Mouse (Mus musculus) liver, postnatal 0 days (tissue): ENCODE results near the gene Olfr1123. TPM values are rescaled to one million over a fixed set of nuclear protein-coding genes. Genes with fewer than 3 reads are reported as not detected.
"Not testable (repeated sequence)": the region's sequence is repeated elsewhere in the genome, so short reads cannot be mapped to it uniquely, and the experiment has no call there.

Experiments
- ATAC-seq: fragments of 200-750 bp; cut with Nextera tagmentation; 2 replicates; pipeline ENCODE4 v1.8.0; 2017; ENCODE audit warnings: mild to moderate bottlenecking, moderate library complexity
- DNase-seq: peaks from one replicate; pipeline ENCODE4 v3.0.0-alpha.2; 2016
- H3K27ac ChIP-seq: fragments of 300-500 bp; sonication (generic); 2 replicates; pipeline ENCODE4 v1.5.1; 2014; ENCODE audit warnings: antibody characterized with exemption, moderate library complexity, mild to moderate bottlenecking, low read depth
- H3K27me3 ChIP-seq: fragments of 300-500 bp; sonication (generic); 2 replicates; pipeline ENCODE4 v1.6.1; 2014; ENCODE audit warnings: low read length, control low read depth, mixed read lengths; ENCODE audit not compliant: insufficient read depth
- H3K36me3 ChIP-seq: fragments of 300-500 bp; sonication (generic); replicated peaks from 2 replicates; pipeline ENCODE4 v1.6.1; 2014; ENCODE audit warnings: mild to moderate bottlenecking, control low read depth, low read length, moderate library complexity, mixed read lengths; ENCODE audit not compliant: insufficient read depth
- H3K4me1 ChIP-seq: fragments of 300-500 bp; sonication (generic); 2 replicates; pipeline ENCODE4 v1.6.1; 2014; ENCODE audit warnings: antibody characterized with exemption, mild to moderate bottlenecking, control low read depth; ENCODE audit not compliant: insufficient read depth
- H3K4me2 ChIP-seq: fragments of 300-500 bp; sonication (generic); 2 replicates; pipeline ENCODE4 v1.6.1; 2014; ENCODE audit warnings: low read depth, mild to moderate bottlenecking, low read length, moderate library complexity, mixed read lengths
- H3K4me3 ChIP-seq: fragments of 300-500 bp; sonication (generic); 2 replicates; pipeline ENCODE4 v1.5.1; 2014; ENCODE audit warnings: low read depth, low read length
- H3K9ac ChIP-seq: fragments of 300-500 bp; sonication (generic); replicated peaks from 2 replicates; pipeline ENCODE4 v1.6.1; 2014; ENCODE audit warnings: mild to moderate bottlenecking, moderate library complexity
- H3K9me3 ChIP-seq: fragments of 300-500 bp; sonication (generic); 2 replicates; pipeline ENCODE4 v1.6.1; 2016; ENCODE audit warnings: mild to moderate bottlenecking, control low read depth, low read length, mixed read lengths
- CTCF ChIP-seq: sonication (generic); IDR thresholded peaks from 2 replicates; pipeline ENCODE4 v1.5.1; 2016; ENCODE audit warnings: antibody characterized with exemption, low read depth
- EP300 ChIP-seq: IDR thresholded peaks from 2 replicates; pipeline ENCODE4 v1.6.1; 2016; ENCODE audit warnings: antibody characterized with exemption, low read depth, mild to moderate bottlenecking
- WGBS: fragments of 180-500 bp; shearing (Covaris S2); extraction: QIAGEN DNeasy Blood & Tissue Kit; methylation state at CpG from one replicate; pipeline ENCODE4 v1.1.7; 2014; ENCODE audit not compliant: insufficient replicate concordance; 5-methylcytosine and 5-hydroxymethylcytosine counted together
- polyA plus RNA-seq: library from polyadenylated mRNA; unstranded; fragments of >200 nt; fragmentation: Nextera tagmentation; extraction: Ambion mirVana; gene quantifications from 2 replicates; pipeline ENCODE4 v1.2.1, GENCODE M21; 2015

The Olfr1123 gene
- polyA plus RNA-seq: not detected in 2 replicates

DNA sequence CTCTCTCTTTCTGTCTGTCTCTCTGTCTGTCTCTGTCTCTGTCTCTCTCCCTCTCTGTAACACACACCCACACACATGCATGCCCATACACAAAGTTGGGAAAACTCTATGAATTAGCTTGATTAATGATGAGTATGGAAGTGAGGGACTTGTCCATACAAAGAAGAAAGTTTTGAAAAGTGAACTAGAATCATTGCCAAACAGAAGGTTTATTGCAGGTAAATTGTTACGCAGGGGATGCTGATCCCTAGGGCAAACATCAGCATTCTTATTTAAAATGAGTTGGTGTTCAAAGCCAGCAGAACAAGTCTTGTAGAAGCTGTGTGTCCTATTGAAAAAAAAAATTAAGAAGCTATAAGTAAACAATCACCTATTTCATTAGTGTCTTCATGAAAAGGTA is at the start of gene Olfr1123:
Gene Olfr1123, plus strand, starts transcription at position 301 of the 400 bp plus-strand sequence.
- no peak for ATAC-seq
- no peaks in the 10 kb centered on the region for H3K27me3 ChIP-seq
- no peak within 1 kb of the TSS for H3K9ac ChIP-seq
- no peaks in the 10 kb centered on the region for H3K36me3 ChIP-seq
- H3K4me3 ChIP-seq: no peak within 1 kb of the TSS
- no peak within 1 kb of the TSS for H3K27ac ChIP-seq
- H3K4me1 ChIP-seq: no peaks in the 10 kb centered on the region
- WGBS: 89% methylated on average over 1 of the region's 1 CpGs
- H3K9me3 ChIP-seq: no peaks in the 10 kb centered on the region
- DNase-seq: no peak
- no peak within 1 kb of the TSS for H3K4me2 ChIP-seq
- TF ChIP-seq CTCF: no peak
- no peak for TF ChIP-seq EP300

DNA sequence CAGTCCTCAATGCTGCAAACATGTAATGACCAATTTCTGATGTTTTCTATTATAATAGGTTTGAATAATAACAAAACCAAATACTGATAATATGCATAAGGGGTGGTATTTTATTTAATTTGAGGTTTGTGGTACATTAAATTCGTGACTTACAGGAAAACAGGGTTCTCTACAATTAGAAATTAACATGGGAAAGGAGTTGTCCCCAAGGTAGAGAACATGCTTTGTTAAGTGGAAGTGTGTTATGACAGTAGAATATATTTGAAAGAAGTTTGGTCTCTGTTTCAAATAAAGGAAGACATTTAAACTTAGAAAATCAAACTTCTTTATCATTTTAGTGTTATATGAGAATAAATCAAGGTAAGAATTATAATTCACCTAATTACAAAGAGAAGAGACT is 46.8 kb upstream of the Olfr1123 start, which contains the start of gene Olfr1121:
Gene Olfr1121, plus strand, starts transcription at position 301 of the 400 bp plus-strand sequence.
- ATAC-seq (no peak), DNase-seq (no peak)
- Histone ChIP-seq H3K4me3 (no peak within 1 kb of the TSS), H3K4me2 (no peak within 1 kb of the TSS), H3K9ac (no peak within 1 kb of the TSS), H3K27ac (no peak within 1 kb of the TSS), H3K9me3 (no peaks in the 10 kb centered on the region), H3K27me3 (no peaks in the 10 kb centered on the region), H3K36me3 (no peaks in the 10 kb centered on the region), H3K4me1 (no peaks in the 10 kb centered on the region)
- TF ChIP-seq CTCF: no peak
- no peak for TF ChIP-seq EP300
- WGBS: 16% methylated on average over 1 of the region's 1 CpGs

DNA sequence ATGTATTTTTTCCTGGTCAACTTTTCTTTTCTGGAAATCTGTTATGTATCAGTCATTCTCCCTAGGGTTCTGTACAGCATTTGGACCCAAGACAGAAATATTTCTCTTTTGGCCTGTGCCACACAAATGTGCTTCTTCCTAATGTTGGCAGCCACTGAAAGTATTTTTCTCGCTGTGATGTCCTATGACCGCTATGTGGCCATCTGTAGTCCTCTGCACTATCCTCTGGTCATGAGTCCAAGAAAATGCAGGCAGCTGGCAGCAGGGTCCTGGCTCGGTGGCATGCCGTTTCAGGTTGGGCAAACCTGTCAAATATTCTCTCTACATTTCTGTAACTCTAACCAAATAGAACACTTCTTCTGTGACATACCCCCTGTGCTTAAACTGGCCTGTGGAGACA is 44.7 kb upstream of the Olfr1123 start:
- no peak for ATAC-seq
- Histone ChIP-seq H3K27ac (no peak overlapping the region), H3K4me3 (no peak overlapping the region), H3K9me3 (no peaks in the 10 kb centered on the region), H3K27me3 (no peaks in the 10 kb centered on the region), H3K9ac (no peak overlapping the region), H3K4me2 (no peak overlapping the region), H3K4me1 (no peaks in the 10 kb centered on the region), H3K36me3 (no peaks in the 10 kb centered on the region)
- 70% methylated on average over 4 of the region's 4 CpGs for WGBS
- DNase-seq: no peak
- no peak for TF ChIP-seq EP300
- TF ChIP-seq CTCF: no peak

DNA sequence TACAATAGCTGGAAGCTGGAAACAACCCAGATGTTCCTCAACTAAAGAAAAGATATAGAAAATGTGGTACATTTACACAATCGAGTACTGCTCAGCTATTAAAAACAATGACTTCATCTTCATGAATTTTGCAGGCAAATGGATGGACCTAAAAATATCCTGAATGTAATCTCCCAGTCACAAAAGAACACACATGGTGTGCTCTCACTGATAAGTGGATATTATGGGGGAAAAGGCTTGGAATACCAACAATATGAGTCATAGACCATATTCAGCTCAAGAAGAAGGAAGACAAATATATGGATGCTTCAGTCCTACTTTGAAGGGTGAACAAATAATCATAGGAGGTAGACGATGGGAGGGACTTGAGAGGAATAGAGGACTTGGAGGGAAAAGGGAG is 32.5 kb upstream of the Olfr1123 start:
- 64% methylated on average over 2 of the region's 2 CpGs for WGBS
- Histone ChIP-seq H3K27ac (no peak overlapping the region), H3K4me3 (no peak overlapping the region), H3K9me3 (0 out of 2 replicates have a peak, but pooled peaks cover 2% of the 10 kb centered on the region), H3K4me2 (no peak overlapping the region), H3K27me3 (no peaks in the 10 kb centered on the region), H3K9ac (no peak overlapping the region), H3K36me3 (no peaks in the 10 kb centered on the region), H3K4me1 (no peaks in the 10 kb centered on the region)
- DNase-seq: no peak
- no peak for ATAC-seq
- no peak for TF ChIP-seq EP300
- no peak for TF ChIP-seq CTCF

DNA sequence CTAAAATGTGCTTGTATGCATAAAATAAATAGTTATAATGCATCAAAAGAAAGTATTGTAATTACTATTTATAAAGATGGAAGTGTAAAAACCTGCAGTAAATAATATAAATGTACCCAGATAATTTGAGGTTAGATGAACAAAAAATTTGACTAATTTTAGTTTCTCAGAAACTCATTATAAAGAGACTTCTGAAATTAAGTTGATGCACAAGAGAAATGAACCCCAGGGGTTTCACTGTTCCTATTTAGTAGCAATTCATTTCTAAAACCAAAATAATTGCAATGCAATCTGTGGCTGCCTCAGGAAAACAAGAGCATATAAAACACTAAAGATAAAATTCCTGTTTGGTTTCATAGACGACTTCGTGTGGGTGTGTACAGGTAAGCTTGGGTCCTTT is 30.9 kb upstream of the Olfr1123 start, which contains the start of gene Olfr1122:
Gene Olfr1122, plus strand, starts transcription at position 301 of the 400 bp plus-strand sequence.
- H3K4me2 ChIP-seq: no peak within 1 kb of the TSS
- H3K9ac ChIP-seq: no peak within 1 kb of the TSS
- TF ChIP-seq EP300 (no peak), CTCF (no peak)
- H3K4me3 ChIP-seq: no peak within 1 kb of the TSS
- WGBS: 81% methylated on average over 2 of the region's 2 CpGs
- H3K4me1 ChIP-seq: no peaks in the 10 kb centered on the region
- no peak within 1 kb of the TSS for H3K27ac ChIP-seq
- no peak for ATAC-seq
- H3K9me3 ChIP-seq: 0 out of 2 replicates have a peak, but pooled peaks cover 2% of the 10 kb centered on the region
- no peaks in the 10 kb centered on the region for H3K27me3 ChIP-seq
- H3K36me3 ChIP-seq: no peaks in the 10 kb centered on the region
- no peak for DNase-seq

DNA sequence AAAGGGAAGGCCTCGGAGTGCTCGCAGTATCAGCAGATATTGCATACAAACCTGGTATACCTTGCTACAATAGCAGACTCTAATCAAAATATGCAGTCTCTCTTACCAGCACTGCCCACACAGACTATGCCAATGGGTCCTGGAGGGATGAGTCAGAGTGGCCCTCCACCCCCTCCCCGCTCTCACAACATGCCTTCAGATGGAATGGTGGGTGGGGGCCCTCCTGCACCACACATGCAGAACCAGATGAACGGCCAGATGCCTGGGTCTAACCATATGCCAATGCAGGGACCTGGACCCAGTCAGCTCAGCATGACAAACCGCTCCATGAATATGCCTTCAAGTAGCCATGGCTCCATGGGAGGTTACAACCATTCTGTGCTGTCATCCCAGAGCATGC is 22.8 kb upstream of the Olfr1123 start:
- H3K4me2 ChIP-seq, H3K27me3 ChIP-seq, H3K9ac ChIP-seq, ATAC-seq, H3K4me3 ChIP-seq, H3K27ac ChIP-seq, DNase-seq, H3K9me3 ChIP-seq, H3K36me3 ChIP-seq, H3K4me1 ChIP-seq: not testable (repeated sequence)
- WGBS: 71% methylated on average over 5 of the region's 5 CpGs

DNA sequence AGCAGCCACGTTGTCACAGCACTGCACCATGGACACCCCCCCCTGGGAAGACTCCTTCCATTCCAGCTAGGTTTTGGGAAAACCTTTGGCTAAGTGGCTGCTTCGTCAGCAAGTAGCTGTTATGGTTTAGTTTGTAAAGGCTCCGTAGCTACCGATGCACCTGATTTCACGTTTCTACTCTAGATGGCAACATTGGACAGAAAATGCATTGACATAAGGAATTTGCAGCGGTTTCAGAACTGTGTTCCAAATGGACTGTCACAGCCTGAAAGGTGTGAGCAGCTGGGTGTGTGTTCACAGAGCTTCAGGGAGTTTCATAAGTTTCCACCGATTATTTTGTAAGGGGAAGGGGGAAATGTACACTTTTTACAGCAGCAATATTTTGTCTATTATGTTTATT is 21.7 kb upstream of the Olfr1123 start:
- not testable (repeated sequence) for H3K4me2 ChIP-seq, DNase-seq, H3K27me3 ChIP-seq, H3K9ac ChIP-seq, ATAC-seq, H3K4me3 ChIP-seq, H3K36me3 ChIP-seq, H3K4me1 ChIP-seq, H3K9me3 ChIP-seq, H3K27ac ChIP-seq
- 80% methylated on average over 7 of the region's 7 CpGs for WGBS
